Mouse (Mus musculus): ENCODE results near the gene Sys1. TPM values are rescaled to one million over a fixed set of nuclear protein-coding genes. Genes with fewer than 3 reads are reported as not detected.

The Sys1 gene
- polyA plus RNA-seq, 1 experiment from 2014 or later = 76.9 TPM

- H3K36me3 ChIP-seq (ENCODE audit: control insufficient read depth, insufficient read depth) = no peaks in the 10 kb centered on the region
- no peaks in the 10 kb centered on the region for H3K9me3 ChIP-seq (ENCODE audit: control insufficient read depth, low read length)
- no peak overlapping the region for H3K4me2 ChIP-seq (ENCODE audit: low read length)
- H3K27me3 ChIP-seq (replicated peaks; ENCODE audit: control insufficient read depth, insufficient read depth, low read length) = no peaks in the 10 kb centered on the region
- no peak overlapping the region for H3K9ac ChIP-seq (replicated peaks; ENCODE audit: low read depth, low read length)
- no peaks in the 10 kb centered on the region for H3K4me1 ChIP-seq (replicated peaks; ENCODE audit: control insufficient read depth, insufficient read depth, low read length)
- 64% methylated on average over 9 of the region's 9 CpGs for WGBS
- no peak overlapping the region for H3K27ac ChIP-seq (ENCODE audit: low read length)
- no peak for ATAC-seq
- no peak overlapping the region for H3K4me3 ChIP-seq (replicated peaks; ENCODE audit: low read length)
These were observed 24.9 kb upstream of the Sys1 start for GRCm38 (mm10) chr2:164431676-164432465.

- no peak for ATAC-seq
- no peaks in the 10 kb centered on the region for H3K4me1 ChIP-seq (replicated peaks; ENCODE audit: control insufficient read depth, insufficient read depth, low read length)
- no peak overlapping the region for H3K4me3 ChIP-seq (replicated peaks; ENCODE audit: low read length)
- no peaks in the 10 kb centered on the region for H3K9me3 ChIP-seq (ENCODE audit: control insufficient read depth, low read length)
- no peak overlapping the region for H3K9ac ChIP-seq (replicated peaks; ENCODE audit: low read depth, low read length)
- no peak overlapping the region for H3K27ac ChIP-seq (ENCODE audit: low read length)
- H3K4me2 ChIP-seq (ENCODE audit: low read length) = no peak overlapping the region
- H3K36me3 ChIP-seq (ENCODE audit: control insufficient read depth, insufficient read depth) = no peaks in the 10 kb centered on the region
- WGBS = 39% methylated on average over 22 of the region's 22 CpGs
- no peaks in the 10 kb centered on the region for H3K27me3 ChIP-seq (replicated peaks; ENCODE audit: control insufficient read depth, insufficient read depth, low read length)
These were observed 24.1 kb upstream of the Sys1 start for GRCm38 (mm10) chr2:164432541-164433191.

DNA sequence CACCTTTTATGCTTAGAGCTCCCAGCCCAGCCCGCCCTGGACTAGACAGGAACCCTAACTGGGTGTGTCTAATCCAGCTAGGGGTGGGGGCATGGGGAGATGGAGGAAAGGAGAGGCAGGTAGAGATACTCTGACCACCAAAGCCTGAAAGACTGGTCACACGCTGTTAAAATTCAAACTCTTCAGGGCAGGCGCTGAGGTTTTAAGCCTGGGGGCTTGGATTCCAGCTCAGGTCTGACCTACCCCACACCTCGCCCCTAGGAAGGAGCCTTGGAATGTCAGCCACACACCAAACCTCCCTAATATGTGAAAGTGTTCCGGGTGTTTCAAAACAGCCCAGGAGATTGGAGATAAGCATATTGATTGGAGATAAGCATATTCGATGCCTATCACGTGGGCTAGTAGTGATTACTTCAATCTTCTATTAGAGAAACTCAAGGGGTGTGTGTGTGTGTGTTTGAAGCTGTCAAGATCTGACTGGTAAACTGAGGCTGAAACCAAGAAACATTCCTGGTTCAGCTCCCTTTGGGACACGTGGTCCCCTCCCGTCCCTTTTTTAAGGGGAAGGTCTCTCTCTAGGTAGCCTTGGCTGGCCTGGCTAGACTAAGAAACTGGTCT lies 23.4 kb upstream of the Sys1 start:
- H3K9ac ChIP-seq (replicated peaks; ENCODE audit: low read depth, low read length) = no peak overlapping the region
- ATAC-seq = no peak
- 87% methylated on average over 9 of the region's 9 CpGs for WGBS

GRCm38 (mm10) chr2:164434681-164435080 lies 22.1 kb upstream of the Sys1 start:
- H3K4me2 ChIP-seq (ENCODE audit: low read length) = no peak overlapping the region
- H3K27me3 ChIP-seq (replicated peaks; ENCODE audit: control insufficient read depth, insufficient read depth, low read length) = no peaks in the 10 kb centered on the region
- H3K27ac ChIP-seq (ENCODE audit: low read length) = no peak overlapping the region
- no peak overlapping the region for H3K9ac ChIP-seq (replicated peaks; ENCODE audit: low read depth, low read length)
- no peaks in the 10 kb centered on the region for H3K36me3 ChIP-seq (ENCODE audit: control insufficient read depth, insufficient read depth)
- no peaks in the 10 kb centered on the region for H3K9me3 ChIP-seq (ENCODE audit: control insufficient read depth, low read length)
- ATAC-seq = no peak
- no peak overlapping the region for H3K4me3 ChIP-seq (replicated peaks; ENCODE audit: low read length)
- H3K4me1 ChIP-seq (replicated peaks; ENCODE audit: control insufficient read depth, insufficient read depth, low read length) = no peaks in the 10 kb centered on the region
- 87% methylated on average over 3 of the region's 3 CpGs for WGBS

More for the DNA sequence above, 23.4 kb upstream of the Sys1 start:
- Histone ChIP-seq H3K36me3 (ENCODE audit: control insufficient read depth, insufficient read depth) (no peaks in the 10 kb centered on the region), H3K27ac (ENCODE audit: low read length) (no peak overlapping the region), H3K4me3 (replicated peaks; ENCODE audit: low read length) (no peak overlapping the region), H3K4me1 (replicated peaks; ENCODE audit: control insufficient read depth, insufficient read depth, low read length) (no peaks in the 10 kb centered on the region), H3K4me2 (ENCODE audit: low read length) (no peak overlapping the region), H3K27me3 (replicated peaks; ENCODE audit: control insufficient read depth, insufficient read depth, low read length) (no peaks in the 10 kb centered on the region), H3K9me3 (ENCODE audit: control insufficient read depth, low read length) (no peaks in the 10 kb centered on the region)

DNA sequence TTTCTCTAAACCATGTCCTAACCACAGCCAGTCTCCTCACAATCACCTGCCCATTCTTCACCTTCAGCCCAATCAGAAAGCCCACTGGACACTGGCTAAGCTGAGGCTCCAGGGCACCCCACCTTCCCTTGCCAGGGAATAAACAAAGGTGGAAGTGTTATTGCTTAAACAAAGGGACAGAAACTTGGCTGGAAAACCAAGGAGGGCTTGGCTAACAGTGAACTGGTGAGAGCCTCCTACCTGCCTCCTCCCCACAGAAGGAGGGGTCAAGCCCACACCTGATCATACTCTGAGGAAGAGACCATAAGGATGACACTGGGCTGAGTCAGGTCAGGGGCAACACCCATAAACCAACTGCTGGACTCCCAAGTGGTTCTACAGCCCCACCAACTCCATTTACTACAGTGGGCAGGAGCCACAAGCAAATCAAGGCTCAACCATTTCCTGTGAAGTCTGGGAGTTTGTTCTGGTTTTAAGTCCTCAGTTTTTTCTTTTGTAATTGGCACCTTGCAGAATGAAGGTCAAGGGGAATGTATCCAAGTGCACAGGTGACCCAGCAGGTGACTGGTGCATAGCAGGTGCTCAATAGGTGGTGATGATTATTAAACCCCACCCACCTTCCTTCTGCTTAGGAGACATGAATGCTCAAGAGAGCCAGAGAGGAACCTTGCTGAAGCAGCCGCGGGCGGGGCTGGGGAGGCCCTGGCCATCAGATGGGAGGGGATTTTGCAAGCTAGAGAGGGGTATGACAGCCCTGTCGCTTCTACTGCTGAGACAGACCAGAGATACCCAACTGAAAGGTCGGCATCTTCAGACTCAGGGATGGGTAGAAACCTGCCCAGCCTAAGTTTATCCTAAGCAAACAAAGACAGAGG lies 21.3 kb upstream of the Sys1 start:
- Histone ChIP-seq H3K4me1 (replicated peaks; ENCODE audit: control insufficient read depth, insufficient read depth, low read length) (no peaks in the 10 kb centered on the region), H3K4me2 (ENCODE audit: low read length) (no peak overlapping the region), H3K36me3 (ENCODE audit: control insufficient read depth, insufficient read depth) (no peaks in the 10 kb centered on the region), H3K27ac (ENCODE audit: low read length) (no peak overlapping the region), H3K9me3 (ENCODE audit: control insufficient read depth, low read length) (no peaks in the 10 kb centered on the region), H3K27me3 (replicated peaks; ENCODE audit: control insufficient read depth, insufficient read depth, low read length) (no peaks in the 10 kb centered on the region), H3K9ac (replicated peaks; ENCODE audit: low read depth, low read length) (no peak overlapping the region), H3K4me3 (replicated peaks; ENCODE audit: low read length) (no peak overlapping the region)
- ATAC-seq = no peak
- WGBS = 67% methylated on average over 5 of the region's 5 CpGs

- Histone ChIP-seq H3K9ac (replicated peaks; ENCODE audit: low read depth, low read length) (no peak overlapping the region), H3K4me3 (replicated peaks; ENCODE audit: low read length) (no peak overlapping the region), H3K4me2 (ENCODE audit: low read length) (no peak overlapping the region), H3K4me1 (replicated peaks; ENCODE audit: control insufficient read depth, insufficient read depth, low read length) (no peaks in the 10 kb centered on the region), H3K36me3 (ENCODE audit: control insufficient read depth, insufficient read depth) (no peaks in the 10 kb centered on the region), H3K27me3 (replicated peaks; ENCODE audit: control insufficient read depth, insufficient read depth, low read length) (no peaks in the 10 kb centered on the region), H3K27ac (ENCODE audit: low read length) (no peak overlapping the region), H3K9me3 (ENCODE audit: control insufficient read depth, low read length) (no peaks in the 10 kb centered on the region)
- 22% methylated on average over 8 of the region's 8 CpGs for WGBS
- ATAC-seq = no peak
These were observed 20.4 kb upstream of the Sys1 start for GRCm38 (mm10) chr2:164436215-164436913.

DNA sequence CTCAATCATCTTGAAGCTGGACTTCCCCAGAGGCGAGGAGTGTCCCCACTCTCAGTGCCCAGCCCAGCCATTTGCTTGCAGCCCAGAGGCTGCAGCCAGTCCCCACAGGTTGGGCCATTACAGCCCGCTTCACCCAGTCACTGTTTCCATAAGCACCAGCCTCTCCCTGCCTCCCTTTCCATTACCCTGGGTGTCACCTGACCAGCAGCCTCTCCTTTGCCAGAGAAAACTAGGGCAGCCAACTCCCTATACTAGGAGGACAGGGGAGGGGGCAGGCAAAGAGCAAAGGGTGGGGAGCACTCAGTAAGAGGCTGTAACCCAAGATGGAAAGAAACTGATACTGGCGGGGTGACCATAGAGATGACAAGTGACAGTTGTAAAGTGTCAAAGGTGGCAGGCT lies 19.8 kb upstream of the Sys1 start:
- Histone ChIP-seq H3K27ac (ENCODE audit: low read length) (no peak overlapping the region), H3K9ac (replicated peaks; ENCODE audit: low read depth, low read length) (no peak overlapping the region), H3K36me3 (ENCODE audit: control insufficient read depth, insufficient read depth) (no peaks in the 10 kb centered on the region), H3K27me3 (replicated peaks; ENCODE audit: control insufficient read depth, insufficient read depth, low read length) (peaks cover under 1% of the 10 kb centered on the region; the same call in 1 of the 2 replicates), H3K9me3 (ENCODE audit: control insufficient read depth, low read length) (no peaks in the 10 kb centered on the region), H3K4me3 (replicated peaks; ENCODE audit: low read length) (no peak overlapping the region), H3K4me1 (replicated peaks; ENCODE audit: control insufficient read depth, insufficient read depth, low read length) (peaks cover under 1% of the 10 kb centered on the region; the same call in 1 of the 2 replicates), H3K4me2 (ENCODE audit: low read length) (no peak overlapping the region)
- WGBS = 68% methylated on average over 3 of the region's 3 CpGs
- no peak for ATAC-seq

- Histone ChIP-seq H3K4me3 (replicated peaks; ENCODE audit: low read length) (no peak overlapping the region), H3K9me3 (ENCODE audit: control insufficient read depth, low read length) (no peaks in the 10 kb centered on the region), H3K4me2 (ENCODE audit: low read length) (no peak overlapping the region), H3K9ac (replicated peaks; ENCODE audit: low read depth, low read length) (no peak overlapping the region), H3K27ac (ENCODE audit: low read length) (no peak overlapping the region), H3K4me1 (replicated peaks; ENCODE audit: control insufficient read depth, insufficient read depth, low read length) (peaks cover 8% of the 10 kb centered on the region), H3K36me3 (ENCODE audit: control insufficient read depth, insufficient read depth) (no peaks in the 10 kb centered on the region), H3K27me3 (replicated peaks; ENCODE audit: control insufficient read depth, insufficient read depth, low read length) (peaks cover 4% of the 10 kb centered on the region; the same call in 1 of the 2 replicates)
- 87% methylated on average over 6 of the region's 6 CpGs for WGBS
- ATAC-seq = no peak
These were observed 19.1 kb upstream of the Sys1 start for GRCm38 (mm10) chr2:164437710-164438109.
